10 mouse cellular contexts compared by ENCODE assay signal in genomic region chr2:101754939-101755555, GRCm38 (mm10).
A peak's percentile ranks its signal among the peaks of the same experiment; 100 is the strongest.
DNase-seq lines count a peak whose midpoint lies in the region; ATAC-seq and TF ChIP-seq lines count a peak whose summit lies in the region.
"Had no signal": no experiment of that assay in that cellular context is flagged by ENCODE, and none has a peak within 500 bp of the region (broad histone marks: within the 10 kb centered on the region; RNA-seq: fewer than 3 reads in every experiment).

No protein-coding gene starts in this region.

- H3K4me1 ChIP-seq in liver, embryonic 11.5 days (replicated peaks; ENCODE audit: control insufficient read depth, insufficient read depth, low read length): peaks cover 3% of the 10 kb centered on the region; the same call in 1 of the 2 replicates
- H3K4me1 ChIP-seq in liver, postnatal 0 days (ENCODE audit: insufficient read depth): peaks cover 7% of the 10 kb centered on the region; the same call in 1 of the 2 replicates
- H3K4me1 ChIP-seq in embryonic facial prominence, embryonic 15.5 days: peaks cover 41% of the 10 kb centered on the region
- H3K4me1 ChIP-seq in limb, embryonic 12.5 days (replicated peaks): peaks cover 48% of the 10 kb centered on the region
- peaks cover 10% of the 10 kb centered on the region; the same call in 1 of the 2 replicates for H3K4me1 ChIP-seq in stomach, embryonic 16.5 days (ENCODE audit: control insufficient read depth, insufficient read depth, low read length)
- H3K4me1 ChIP-seq: liver, embryonic 15.5 days had no signal

- intact Hi-C loops in left cerebral cortex, postnatal 36 days (cut with DNase I): no loop called here

- H3K9ac ChIP-seq in liver, embryonic 11.5 days (ENCODE audit: low read depth, low read length): no peak overlapping the region
- H3K9ac ChIP-seq in liver, postnatal 0 days (replicated peaks): no peak overlapping the region
- H3K9ac ChIP-seq in embryonic facial prominence, embryonic 15.5 days: no peak overlapping the region
- H3K9ac ChIP-seq in limb, embryonic 12.5 days (replicated peaks): no peak overlapping the region; the same call in 1 of the 2 replicates
- no peak overlapping the region for H3K9ac ChIP-seq in stomach, embryonic 16.5 days (ENCODE audit: low read length)
- H3K9ac ChIP-seq: liver, embryonic 15.5 days had no signal

- ATAC-seq in liver, embryonic 11.5 days (replicated peaks; ENCODE audit: low FRiP score): no peak
- no peak for ATAC-seq in liver, postnatal 0 days
- ATAC-seq in embryonic facial prominence, embryonic 15.5 days (ENCODE audit: insufficient number of reproducible peaks, low FRiP score, low TSS enrichment, low read depth): no peak
- no peak for ATAC-seq in limb, embryonic 12.5 days (ENCODE audit: insufficient number of reproducible peaks, insufficient read depth, low FRiP score, low TSS enrichment, low read depth)
- ATAC-seq in stomach, embryonic 16.5 days (ENCODE audit: insufficient read depth, low FRiP score): no peak
- ATAC-seq in activated CD4-positive, CD25-positive, alpha-beta regulatory T cell, adult 4 months: no peak
- ATAC-seq: Patski had no signal

- DNase-seq in liver, embryonic 11.5 days (ENCODE audit: low spot score): no peak
- no peak for DNase-seq in liver, postnatal 0 days
- no peak for DNase-seq in left cerebral cortex, postnatal 36 days (ENCODE audit: low spot score in 2 of 2)
- DNase-seq in c-Kit-positive CD71-positive TER-119-positive erythroid progenitor cells, embryonic 14.5 days (ENCODE audit: low spot score): no peak

- no peaks in the 10 kb centered on the region for H3K9me3 ChIP-seq in liver, embryonic 11.5 days (ENCODE audit: control insufficient read depth, low read length)
- H3K9me3 ChIP-seq in liver, postnatal 0 days (ENCODE audit: low read length): no peaks in the 10 kb centered on the region
- no peaks in the 10 kb centered on the region for H3K9me3 ChIP-seq in embryonic facial prominence, embryonic 15.5 days (replicated peaks)
- H3K9me3 ChIP-seq in limb, embryonic 12.5 days: no peaks in the 10 kb centered on the region
- no peaks in the 10 kb centered on the region for H3K9me3 ChIP-seq in stomach, embryonic 16.5 days (replicated peaks; ENCODE audit: control insufficient read depth, low read length)
- H3K9me3 ChIP-seq: liver, embryonic 15.5 days had no signal

- no peak overlapping the region for H3K4me3 ChIP-seq in liver, embryonic 11.5 days (ENCODE audit: low read depth, low read length)
- H3K4me3 ChIP-seq in liver, postnatal 0 days (ENCODE audit: low read depth, low read length): no peak overlapping the region
- H3K4me3 ChIP-seq in embryonic facial prominence, embryonic 15.5 days (replicated peaks): 0 out of 2 replicates have a peak overlapping the region, but pooled peaks have one; percentile 4
- H3K4me3 ChIP-seq in limb, embryonic 12.5 days (replicated peaks): no peak overlapping the region
- no peak overlapping the region for H3K4me3 ChIP-seq in stomach, embryonic 16.5 days (replicated peaks; ENCODE audit: low read length)
- H3K4me3 ChIP-seq: liver, embryonic 15.5 days had no signal

- no peak for TF ChIP-seq CTCF in liver, postnatal 0 days (IDR thresholded peaks at IDR 0.05; ENCODE audit: low read depth)

- peak overlapping the region; percentile 23 for H3K4me2 ChIP-seq in liver, embryonic 11.5 days
- H3K4me2 ChIP-seq in liver, postnatal 0 days (ENCODE audit: low read depth, low read length): no peak overlapping the region
- peak overlapping the region; percentile 29; the same call in 1 of the 2 replicates for H3K4me2 ChIP-seq in embryonic facial prominence, embryonic 15.5 days (replicated peaks)
- peak overlapping the region; percentile 43 for H3K4me2 ChIP-seq in limb, embryonic 12.5 days
- peak overlapping the region; percentile 25 for H3K4me2 ChIP-seq in stomach, embryonic 16.5 days (ENCODE audit: low read depth, low read length)
- H3K4me2 ChIP-seq: liver, embryonic 15.5 days had no signal

- H3K27me3 ChIP-seq in liver, embryonic 11.5 days (replicated peaks; ENCODE audit: control insufficient read depth, insufficient read depth, low read length): no peaks in the 10 kb centered on the region
- H3K27me3 ChIP-seq in liver, postnatal 0 days (ENCODE audit: insufficient read depth, low read length): no peaks in the 10 kb centered on the region
- no peaks in the 10 kb centered on the region for H3K27me3 ChIP-seq in embryonic facial prominence, embryonic 15.5 days
- no peaks in the 10 kb centered on the region for H3K27me3 ChIP-seq in limb, embryonic 12.5 days
- no peaks in the 10 kb centered on the region for H3K27me3 ChIP-seq in stomach, embryonic 16.5 days (ENCODE audit: control insufficient read depth, insufficient read depth, low read length)
- H3K27me3 ChIP-seq: liver, embryonic 15.5 days; Patski had no signal

- H3K36me3 ChIP-seq in liver, embryonic 11.5 days (ENCODE audit: control insufficient read depth, insufficient read depth, low read length): no peaks in the 10 kb centered on the region
- H3K36me3 ChIP-seq in liver, postnatal 0 days (replicated peaks; ENCODE audit: insufficient read depth, low read length): no peaks in the 10 kb centered on the region
- no peaks in the 10 kb centered on the region for H3K36me3 ChIP-seq in embryonic facial prominence, embryonic 15.5 days
- no peaks in the 10 kb centered on the region for H3K36me3 ChIP-seq in limb, embryonic 12.5 days
- H3K36me3 ChIP-seq in stomach, embryonic 16.5 days (ENCODE audit: control insufficient read depth, insufficient read depth, low read length): no peaks in the 10 kb centered on the region
- H3K36me3 ChIP-seq: liver, embryonic 15.5 days had no signal

- 15% methylated on average over 10 of the region's 11 CpGs for WGBS in liver, embryonic 11.5 days
- WGBS in liver, postnatal 0 days (ENCODE audit: insufficient replicate concordance): 26% methylated on average over 9 of the region's 11 CpGs
- 4% methylated on average over 11 of the region's 11 CpGs for WGBS in embryonic facial prominence, embryonic 15.5 days
- 6% methylated on average over 11 of the region's 11 CpGs for WGBS in limb, embryonic 12.5 days
- 11% methylated on average over 11 of the region's 11 CpGs for WGBS in stomach, embryonic 16.5 days

- no peak overlapping the region for H3K27ac ChIP-seq in liver, embryonic 11.5 days (ENCODE audit: low read depth, low read length)
- no peak overlapping the region for H3K27ac ChIP-seq in liver, postnatal 0 days (ENCODE audit: low read depth)
- no peak overlapping the region for H3K27ac ChIP-seq in embryonic facial prominence, embryonic 15.5 days (replicated peaks)
- 0 out of 2 replicates have a peak overlapping the region, but pooled peaks have one; percentile 50 for H3K27ac ChIP-seq in limb, embryonic 12.5 days
- no peak overlapping the region for H3K27ac ChIP-seq in stomach, embryonic 16.5 days (ENCODE audit: low read length)
- H3K27ac ChIP-seq: liver, embryonic 15.5 days had no signal

- no peak for TF ChIP-seq EP300 in liver, postnatal 0 days (IDR thresholded peaks at IDR 0.05; ENCODE audit: low read depth)
